Mouse (Mus musculus): ENCODE results near the gene Bco2.

The Bco2 gene

GRCm38 (mm10) chr9:50515462-50515861 is 39.5 kb downstream of the Bco2 start:
- no peak for DNase-seq (ENCODE audit: low read depth)

- no peak for DNase-seq (ENCODE audit: low read depth)
These were observed 47.4 kb downstream of the Bco2 start for GRCm38 (mm10) chr9:50507570-50507969.

GRCm38 (mm10) chr9:50505405-50505804 is 49.6 kb downstream of the Bco2 start:
- DNase-seq (ENCODE audit: low read depth): no peak

GRCm38 (mm10) chr9:50502949-50503348 is 52.0 kb downstream of the Bco2 start:
- DNase-seq (ENCODE audit: low read depth): no peak

- DNase-seq (ENCODE audit: low read depth): peak; percentile 91
These were observed 53.9 kb downstream of the Bco2 start for GRCm38 (mm10) chr9:50500974-50501501.

GRCm38 (mm10) chr9:50500467-50500973 is 54.5 kb downstream of the Bco2 start:
- no peak for DNase-seq (ENCODE audit: low read depth)

GRCm38 (mm10) chr9:50499781-50500180 is 55.2 kb downstream of the Bco2 start:
- no peak for DNase-seq (ENCODE audit: low read depth)

GRCm38 (mm10) chr9:50498815-50499214 is 56.2 kb downstream of the Bco2 start:
- no peak for DNase-seq (ENCODE audit: low read depth)

- DNase-seq (ENCODE audit: low read depth): peak; percentile 43
These were observed 57.4 kb downstream of the Bco2 start for GRCm38 (mm10) chr9:50497536-50497935.

GRCm38 (mm10) chr9:50497076-50497475 is 57.9 kb downstream of the Bco2 start:
- DNase-seq (ENCODE audit: low read depth): no peak

GRCm38 (mm10) chr9:50496546-50496945 is 58.4 kb downstream of the Bco2 start:
- no peak for DNase-seq (ENCODE audit: low read depth)

GRCm38 (mm10) chr9:50496151-50496505 is 58.9 kb downstream of the Bco2 start:
- DNase-seq (ENCODE audit: low read depth): no peak

- DNase-seq (ENCODE audit: low read depth): no peak
These were observed 59.4 kb downstream of the Bco2 start for GRCm38 (mm10) chr9:50495405-50496150.

- no peak for DNase-seq (ENCODE audit: low read depth)
These were observed 60.7 kb downstream of the Bco2 start, which contains the start of gene Plet1 for GRCm38 (mm10) chr9:50494311-50494710. Gene Plet1 (plus strand): TSS chr9:50494525.

GRCm38 (mm10) chr9:50493777-50494176 is 61.2 kb downstream of the Bco2 start:
- DNase-seq (ENCODE audit: low read depth): no peak

GRCm38 (mm10) chr9:50491531-50492045 is 63.4 kb downstream of the Bco2 start:
- DNase-seq (ENCODE audit: low read depth): no peak

GRCm38 (mm10) chr9:50490836-50491235 is 64.1 kb downstream of the Bco2 start:
- DNase-seq (ENCODE audit: low read depth): peak; percentile 15

- no peak for DNase-seq (ENCODE audit: low read depth)
These were observed 69.5 kb downstream of the Bco2 start for GRCm38 (mm10) chr9:50485521-50485920.

Measured in 416B (cell line).